Mouse (Mus musculus): ENCODE results near the gene Gsta4.
"Not testable (repeated sequence)": the region's sequence is repeated elsewhere in the genome, so short reads cannot be mapped to it uniquely, and the experiment has no call there.

Gene Gsta4

GRCm38 (mm10) chr9:78182474-78182873, at the start of gene Gsta4:
Gene Gsta4 (plus strand): TSS chr9:78182774.
- DNase-seq (ENCODE audit: low read depth, low spot score): not testable (repeated sequence)

DNA sequence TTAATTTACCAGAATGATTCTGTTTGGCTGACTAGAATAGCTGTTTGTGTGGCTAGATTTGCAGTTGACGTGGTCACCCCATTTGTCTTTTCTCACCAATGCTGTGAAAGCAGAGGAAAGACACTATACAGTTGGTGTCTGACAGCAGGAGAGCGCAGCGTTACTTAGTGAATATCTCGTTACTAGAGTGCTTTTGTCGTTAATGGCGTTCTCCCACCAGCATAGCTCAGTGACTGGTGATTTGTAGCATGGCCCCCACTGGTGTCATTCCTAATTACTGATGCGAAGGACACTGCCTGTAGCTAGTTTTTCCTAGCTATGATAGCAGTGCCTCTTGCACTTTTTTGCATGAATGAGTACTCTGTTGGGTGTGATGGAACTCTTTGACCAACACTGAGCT, 46.9 kb upstream of the Gsta4 start:
- DNase-seq (ENCODE audit: low read depth, low spot score): no peak

GRCm38 (mm10) chr9:78138044-78138676, 44.4 kb upstream of the Gsta4 start:
- no peak for DNase-seq (ENCODE audit: low read depth, low spot score)

GRCm38 (mm10) chr9:78139463-78139862, 43.1 kb upstream of the Gsta4 start:
- DNase-seq (ENCODE audit: low read depth, low spot score): no peak

DNA sequence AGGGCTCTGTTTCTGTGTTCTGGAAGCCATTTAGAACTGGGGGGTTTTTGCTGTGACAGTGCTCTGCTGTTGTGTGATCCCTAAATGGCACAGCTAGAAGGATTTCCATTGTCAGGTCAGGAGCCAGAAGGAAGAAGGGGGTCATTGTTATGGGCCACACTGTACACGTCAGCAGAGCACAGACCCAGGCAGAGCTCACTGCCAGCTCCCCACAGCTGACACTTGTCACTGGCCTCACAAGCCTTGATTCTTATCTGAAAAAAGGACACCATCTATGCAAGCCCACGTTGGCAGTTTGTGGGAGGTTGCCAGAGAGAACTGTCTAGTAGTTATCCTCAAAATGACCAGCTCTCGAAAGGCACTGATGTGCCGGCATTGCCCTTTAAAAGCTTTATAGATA, 36.5 kb upstream of the Gsta4 start:
- no peak for DNase-seq (ENCODE audit: low read depth, low spot score)

DNA sequence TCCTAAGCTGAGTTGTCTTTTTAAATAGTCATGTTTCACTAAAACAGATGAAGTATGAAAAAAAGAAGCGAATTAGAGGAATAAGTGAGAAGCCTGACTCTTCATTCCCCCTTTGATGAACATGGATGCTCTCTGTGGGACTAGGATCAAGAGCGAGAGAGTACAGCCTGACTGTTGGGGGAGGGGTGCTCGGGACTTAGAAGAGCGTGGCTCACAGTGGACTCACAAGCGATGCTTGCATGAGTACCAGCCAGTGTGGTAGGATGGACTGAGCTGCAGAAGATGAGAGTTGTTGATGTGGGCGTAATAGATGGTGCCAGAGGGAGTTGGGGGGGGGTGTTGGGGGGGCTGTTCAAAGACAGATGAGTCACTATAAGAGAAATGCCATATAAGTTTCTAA, 35.9 kb upstream of the Gsta4 start:
- no peak for DNase-seq (ENCODE audit: low read depth, low spot score)

GRCm38 (mm10) chr9:78148149-78148548, 34.4 kb upstream of the Gsta4 start:
- DNase-seq (ENCODE audit: low read depth, low spot score): no peak

GRCm38 (mm10) chr9:78149770-78150169, 32.8 kb upstream of the Gsta4 start:
- not testable (repeated sequence) for DNase-seq (ENCODE audit: low read depth, low spot score)

- no peak for DNase-seq (ENCODE audit: low read depth, low spot score)
Observed at GRCm38 (mm10) chr9:78154211-78154977, 28.2 kb upstream of the Gsta4 start.

DNA sequence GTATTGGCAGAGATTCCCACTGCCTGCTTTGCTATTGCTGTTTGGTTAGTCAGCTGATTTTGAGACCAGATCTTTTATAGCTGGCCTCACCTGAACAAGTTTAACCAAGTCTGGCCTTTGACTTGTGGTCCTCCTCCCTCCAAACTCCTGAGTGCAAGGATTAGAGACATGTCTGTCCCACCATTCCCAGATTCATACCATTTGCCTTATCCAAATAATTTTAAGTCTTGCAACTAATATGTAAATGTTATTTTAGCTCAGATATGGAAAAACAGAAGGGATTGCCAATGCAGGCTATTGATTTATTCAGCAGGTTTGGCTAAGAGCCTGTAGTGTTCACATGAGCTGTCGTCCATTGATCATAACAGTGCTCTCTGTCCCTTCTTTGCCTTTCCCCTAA, 25.4 kb upstream of the Gsta4 start:
- no peak for DNase-seq (ENCODE audit: low read depth, low spot score)

GRCm38 (mm10) chr9:78163291-78163690, 19.3 kb upstream of the Gsta4 start:
- no peak for DNase-seq (ENCODE audit: low read depth, low spot score)

GRCm38 (mm10) chr9:78164741-78165140, 17.8 kb upstream of the Gsta4 start:
- DNase-seq (ENCODE audit: low read depth, low spot score): no peak

DNA sequence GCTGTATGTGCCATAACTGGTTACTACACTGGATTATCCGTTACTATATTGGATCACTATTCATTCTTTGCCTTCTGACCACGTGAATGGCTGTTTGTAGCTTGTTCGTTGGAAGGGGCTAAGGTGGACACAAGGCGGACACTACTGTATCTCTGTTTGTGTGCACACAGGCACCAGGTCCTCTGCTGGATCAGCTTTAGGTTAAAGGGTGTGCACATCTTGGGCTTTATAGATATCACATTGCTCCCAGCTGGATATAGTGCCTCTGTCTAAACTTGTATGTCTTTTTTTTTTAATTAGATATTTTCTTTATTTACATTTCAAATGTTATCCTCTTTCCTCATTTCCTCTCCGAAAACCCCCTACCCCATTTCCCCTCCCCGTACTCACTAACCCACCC, 17.1 kb upstream of the Gsta4 start:
- DNase-seq (ENCODE audit: low read depth, low spot score): no peak

DNA sequence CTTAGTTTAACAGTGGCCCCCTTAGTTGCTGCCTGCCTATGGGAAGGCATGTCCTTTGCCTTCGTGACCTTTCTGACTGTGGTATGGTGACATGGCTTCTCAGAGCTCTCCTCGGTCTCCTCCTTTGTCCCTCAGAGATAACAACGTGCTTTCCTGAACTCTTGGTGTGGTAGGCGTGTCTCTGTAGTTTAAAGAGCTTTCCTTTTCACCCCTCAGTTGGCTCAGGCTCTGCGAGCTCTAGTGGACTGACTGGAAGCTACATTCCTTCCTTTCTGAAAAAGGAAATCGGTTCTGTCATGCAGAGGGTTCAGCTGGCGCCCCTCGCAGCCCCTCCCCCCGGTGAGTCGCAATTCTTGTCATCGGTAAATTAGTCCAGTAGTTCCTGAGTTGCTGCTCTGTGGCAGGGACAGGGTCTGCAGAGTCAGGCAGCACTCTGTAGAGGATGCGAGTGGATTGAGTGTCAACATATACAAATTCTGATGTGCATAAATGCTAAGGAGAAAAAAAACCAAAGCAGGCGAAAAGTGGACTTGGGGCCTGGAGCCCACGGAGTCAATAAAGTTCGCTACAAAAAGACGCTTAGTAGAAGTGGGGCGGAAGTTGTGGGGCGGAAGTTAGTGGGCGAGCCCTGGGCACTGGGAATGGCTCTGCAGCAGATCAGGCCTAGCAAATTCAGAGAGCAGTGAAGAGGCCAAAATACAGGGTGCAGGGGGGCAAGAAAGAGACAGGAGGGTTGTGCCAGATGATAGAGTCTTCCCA, 15.7 kb upstream of the Gsta4 start:
- no peak for DNase-seq (ENCODE audit: low read depth, low spot score)

DNA sequence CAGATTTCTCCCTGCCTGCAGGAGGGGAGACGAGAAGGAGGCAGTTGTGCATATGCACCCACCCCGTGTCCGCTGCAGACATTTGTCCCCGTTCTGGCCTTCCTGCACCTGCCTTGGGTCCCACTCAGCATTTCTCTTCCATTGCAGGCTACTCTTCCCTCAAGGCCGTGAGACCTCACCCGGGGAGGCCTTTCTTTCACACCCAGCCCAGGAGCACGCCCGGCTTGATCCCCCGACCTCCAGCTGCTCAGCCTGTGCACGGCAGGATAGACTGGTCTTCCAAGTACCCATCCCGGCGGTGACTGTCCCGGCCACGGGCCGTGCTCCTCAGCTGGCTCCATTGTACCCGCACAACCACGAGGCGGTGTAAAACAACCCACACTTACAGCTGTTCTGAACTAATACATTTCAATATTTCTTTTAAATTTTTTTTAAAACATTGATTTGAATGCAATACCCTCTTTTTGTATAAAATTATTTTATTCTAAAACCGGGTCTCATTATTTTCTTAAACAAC, 15.1 kb upstream of the Gsta4 start:
- no peak for DNase-seq (ENCODE audit: low read depth, low spot score)

DNA sequence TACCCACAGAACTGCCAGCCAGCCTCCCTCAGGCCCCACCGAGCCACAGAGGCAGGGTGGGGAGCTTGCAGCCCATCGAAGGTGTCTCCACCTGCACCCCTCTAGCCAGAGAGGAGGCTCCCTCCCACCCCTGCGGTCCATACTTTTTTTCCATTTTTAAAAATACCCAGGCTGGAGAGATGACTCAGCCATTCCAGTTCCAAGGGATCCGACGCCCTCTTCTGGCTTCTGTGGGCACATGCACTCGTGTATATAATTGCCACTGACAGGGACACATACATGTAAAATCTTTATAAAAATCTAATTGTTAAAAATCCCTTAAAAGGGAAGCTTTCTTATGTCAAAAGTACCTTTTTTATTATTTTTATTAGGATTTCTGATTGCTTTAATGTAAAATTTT, 13.7 kb upstream of the Gsta4 start:
- DNase-seq (ENCODE audit: low read depth, low spot score): no peak

- no peak for DNase-seq (ENCODE audit: low read depth, low spot score)
Observed at GRCm38 (mm10) chr9:78174016-78174415, 8.6 kb upstream of the Gsta4 start.

DNA sequence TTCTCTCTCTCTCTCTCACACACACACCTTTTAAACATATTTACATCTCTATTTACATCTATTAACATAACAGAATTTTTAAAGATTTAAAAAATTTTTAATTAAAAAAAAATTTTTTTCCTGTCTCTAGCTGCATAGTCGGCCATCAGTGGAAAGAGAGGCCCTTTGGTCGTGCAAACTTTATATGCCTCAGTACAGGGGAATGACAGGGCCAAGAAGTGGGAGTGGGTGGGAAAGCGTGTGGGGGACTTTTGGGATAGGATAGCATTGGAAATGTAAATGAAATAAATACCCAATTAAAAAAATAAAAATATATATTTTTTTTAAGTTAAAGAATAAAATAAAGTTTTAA, 7.7 kb upstream of the Gsta4 start:
- DNase-seq (ENCODE audit: low read depth, low spot score): not testable (repeated sequence)

DNA sequence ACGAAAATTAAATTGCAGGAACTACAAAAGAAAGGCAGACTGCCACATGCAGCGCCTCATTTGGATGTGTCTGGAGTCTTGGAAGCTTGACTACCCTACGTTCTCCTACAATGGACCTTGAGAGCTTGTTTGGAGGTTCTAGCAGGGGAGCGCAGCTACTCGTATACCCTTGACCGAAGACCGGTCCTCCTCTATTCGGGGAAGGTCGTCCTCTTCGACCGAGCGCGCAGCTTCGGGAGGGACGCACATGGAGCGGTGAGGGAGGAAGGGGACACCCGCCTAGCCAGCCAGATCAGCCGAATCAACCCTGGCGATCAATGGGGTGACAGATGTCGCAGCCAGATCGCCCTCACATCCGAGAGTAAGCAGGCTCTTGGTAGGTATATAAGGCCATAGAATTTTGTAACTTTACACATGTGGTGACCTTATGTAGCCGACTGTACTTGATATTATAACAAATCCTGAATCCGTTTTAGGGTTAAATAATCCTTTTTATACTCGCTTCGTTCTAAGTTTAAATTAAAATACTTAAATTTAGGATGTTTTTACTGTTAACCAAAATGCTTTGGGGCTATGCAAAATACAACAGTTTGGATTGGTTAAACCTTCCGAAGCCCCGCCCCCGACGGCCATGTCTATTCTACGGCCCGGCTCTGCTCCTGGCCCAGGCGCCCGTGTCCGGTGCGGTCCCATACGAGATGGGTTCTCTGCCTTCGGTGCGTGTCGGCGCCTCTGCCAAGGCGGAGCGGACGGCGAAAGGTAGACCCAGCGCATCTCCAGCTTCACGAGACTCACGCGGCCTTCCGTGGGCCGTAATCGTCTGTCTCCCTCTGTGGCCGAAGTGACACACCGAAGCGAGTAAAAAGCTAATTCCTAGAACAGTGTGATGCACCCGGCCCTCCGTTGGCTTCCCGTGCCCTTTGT, 7.0 kb upstream of the Gsta4 start:
- DNase-seq (ENCODE audit: low read depth, low spot score): peak; percentile 92

DNA sequence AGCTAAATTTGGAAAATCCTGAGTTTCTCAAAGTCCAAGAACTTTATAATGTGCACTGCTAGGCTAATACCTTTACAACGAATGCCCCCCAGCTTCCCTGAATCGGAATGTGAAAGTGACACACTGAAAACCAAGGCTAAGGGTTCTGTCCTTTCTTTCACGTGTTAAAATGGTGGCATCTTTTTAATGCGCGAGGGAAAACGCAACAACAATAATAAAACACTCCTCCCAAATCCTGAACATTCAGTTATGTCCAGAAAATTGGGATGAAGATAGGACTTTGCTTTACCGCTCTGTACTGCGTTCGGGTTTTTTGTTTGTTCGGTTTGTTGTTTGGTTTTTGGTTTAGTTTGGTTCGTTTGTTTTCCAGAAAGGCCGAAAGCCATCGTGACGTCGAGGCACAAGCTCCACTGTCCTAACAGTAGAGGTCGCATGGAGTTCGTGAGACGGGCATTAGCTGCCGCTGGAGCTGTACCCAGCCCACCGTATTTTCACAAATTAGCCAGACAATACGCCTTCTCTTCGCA, 6.3 kb upstream of the Gsta4 start:
- DNase-seq (ENCODE audit: low read depth, low spot score): peak; percentile 77

- DNase-seq (ENCODE audit: low read depth, low spot score): no peak
Observed at GRCm38 (mm10) chr9:78176831-78177230, 5.7 kb upstream of the Gsta4 start.

All from embryo, embryonic 11.5 days (tissue).